Mouse (Mus musculus) MEL (cell line): Measurements from ENCODE around the gene Rffl. TPM values are rescaled to one million over a fixed set of nuclear protein-coding genes. Genes with fewer than 3 reads are reported as not detected.

Source experiments
- DNase-seq: peaks from one replicate; pipeline ENCODE4 v3.0.0; 2011; ENCODE audit warnings: low read depth, low spot score
- H3K27ac ChIP-seq: 2 replicates; pipeline ENCODE4 v1.5.1; 2012; ENCODE audit warnings: low read depth, mild to moderate bottlenecking, control low read depth, low read length, moderate library complexity; ENCODE audit not compliant: control insufficient read depth
- H3K27me3 ChIP-seq, 2 experiments: fragments of 150-350 bp in 1 of 2; sonication (generic) in 1 of 2; 2 replicates each; pipeline ENCODE4 v1.6.1; 2012; ENCODE audit warnings: low read length in 2 of 2, mild to moderate bottlenecking in 2 of 2, improper control_type of control experiment in 1 of 2, moderate library complexity in 1 of 2; ENCODE audit not compliant: insufficient read depth in 2 of 2, control insufficient read depth in 1 of 2
- H3K36me3 ChIP-seq, 2 experiments: 2 replicates each; pipeline ENCODE4 v1.6.1; 2012 to 2014; ENCODE audit warnings: low read length in 2 of 2, improper control_type of control experiment in 1 of 2, inconsistent platforms in 1 of 2, mild to moderate bottlenecking in 1 of 2; ENCODE audit not compliant: insufficient read depth in 2 of 2, control insufficient read depth in 1 of 2
- H3K4me1 ChIP-seq, 2 experiments: fragments of 150-350 bp in 1 of 2; sonication (generic) in 1 of 2; 2 replicates each; pipeline ENCODE4 v1.6.1; 2012; ENCODE audit warnings: low read length in 2 of 2, improper control_type of control experiment in 1 of 2, mild to moderate bottlenecking in 1 of 2; ENCODE audit not compliant: insufficient read depth in 2 of 2, control insufficient read depth in 1 of 2
- H3K4me3 ChIP-seq, 2 experiments: fragments of 150-350 bp in 1 of 2; sonication (generic) in 1 of 2; 2 replicates each; pipeline ENCODE4 v1.5.1; 2012; ENCODE audit warnings: low read depth in 2 of 2, low read length in 2 of 2, mild to moderate bottlenecking in 2 of 2, moderate library complexity in 2 of 2, control low read depth in 1 of 2, improper control_type of control experiment in 1 of 2; ENCODE audit not compliant: control insufficient read depth in 1 of 2, insufficient read depth in 1 of 2
- H3K79me2 ChIP-seq: 2 replicates; pipeline ENCODE4 v1.6.1; 2012; ENCODE audit warnings: mild to moderate bottlenecking, low read length, moderate library complexity; ENCODE audit not compliant: control insufficient read depth, poor library complexity, insufficient read depth
- H3K9ac ChIP-seq: 2 replicates; pipeline ENCODE4 v1.6.1; 2012; ENCODE audit warnings: low read depth, mild to moderate bottlenecking, control low read depth, low read length, moderate library complexity; ENCODE audit not compliant: control insufficient read depth, poor library complexity, severe bottlenecking
- H3K9me3 ChIP-seq: fragments of 150-350 bp; sonication (generic); replicated peaks from 2 replicates; pipeline ENCODE4 v1.6.1; 2012; ENCODE audit warnings: mild to moderate bottlenecking, low read length, improper control_type of control experiment, moderate library complexity; ENCODE audit not compliant: insufficient read depth
- BHLHE40 ChIP-seq: IDR thresholded peaks from 2 replicates; pipeline ENCODE4 v1.6.1; 2012; ENCODE audit warnings: low read depth, mild to moderate bottlenecking, inconsistent platforms, low read length, improper control_type of control experiment, borderline replicate concordance
- E2F4 ChIP-seq: IDR thresholded peaks from 2 replicates; pipeline ENCODE4 v1.6.1; 2011; ENCODE audit warnings: low read depth, low read length, improper control_type of control experiment, borderline replicate concordance
- EP300 ChIP-seq, 2 experiments: IDR thresholded peaks; 2 replicates each; pipeline ENCODE4 v1.6.1; 2011; ENCODE audit warnings: improper control_type of control experiment in 2 of 2, low read length in 2 of 2, low read depth in 1 of 2, mild to moderate bottlenecking in 1 of 2
- GABPA ChIP-seq: IDR thresholded peaks from 2 replicates; pipeline ENCODE4 v1.6.1; 2012; ENCODE audit warnings: low read depth, mild to moderate bottlenecking, inconsistent platforms, low read length, improper control_type of control experiment, moderate library complexity
- GATA1 ChIP-seq: IDR thresholded peaks from 2 replicates; pipeline ENCODE4 v1.6.1; 2011; ENCODE audit warnings: low read depth, low read length, improper control_type of control experiment
- HCFC1 ChIP-seq: IDR thresholded peaks from 2 replicates; pipeline ENCODE4 v1.6.1; 2012; ENCODE audit warnings: low read depth, mild to moderate bottlenecking, inconsistent platforms, low read length, improper control_type of control experiment, moderate library complexity
- JUND ChIP-seq: IDR thresholded peaks from 2 replicates; pipeline ENCODE4 v1.6.1; 2011; ENCODE audit warnings: low read depth, mild to moderate bottlenecking, improper control_type of control experiment, low read length
- MEF2A ChIP-seq: IDR thresholded peaks from 2 replicates; pipeline ENCODE4 v1.6.1; 2014; ENCODE audit warnings: low read depth, mild to moderate bottlenecking, inconsistent platforms, low read length, improper control_type of control experiment; ENCODE audit not compliant: poor library complexity, insufficient replicate concordance, severe bottlenecking; ENCODE audit errors: extremely low read depth
- MYB ChIP-seq: IDR thresholded peaks from 2 replicates; pipeline ENCODE4 v1.6.1; 2011; ENCODE audit warnings: mild to moderate bottlenecking, low read depth, low read length, improper control_type of control experiment
- POLR2A ChIP-seq, 2 experiments: IDR thresholded peaks; 2 replicates each; pipeline ENCODE4 v1.6.1; 2011 to 2012; ENCODE audit warnings: low read length in 2 of 2, mild to moderate bottlenecking in 2 of 2, control low read depth in 1 of 2, improper control_type of control experiment in 1 of 2, low read depth in 1 of 2, moderate library complexity in 1 of 2; ENCODE audit not compliant: control insufficient read depth in 1 of 2, insufficient read depth in 1 of 2, poor library complexity in 1 of 2
- POLR2AphosphoS2 ChIP-seq: IDR thresholded peaks from 2 replicates; pipeline ENCODE4 v1.6.1; 2011; ENCODE audit warnings: low read length, improper control_type of control experiment
- POLR2AphosphoS5 ChIP-seq: IDR thresholded peaks from 2 replicates; pipeline ENCODE4 v1.6.1; 2012; ENCODE audit warnings: low read depth, borderline replicate concordance, mild to moderate bottlenecking, inconsistent platforms, low read length, moderate library complexity, mixed read lengths
- RAD21 ChIP-seq: IDR thresholded peaks from 2 replicates; pipeline ENCODE4 v1.6.1; 2011; ENCODE audit warnings: mild to moderate bottlenecking, low read depth, low read length, improper control_type of control experiment
- SIN3A ChIP-seq: IDR thresholded peaks from 2 replicates; pipeline ENCODE4 v1.6.1; 2012; ENCODE audit warnings: low read length, improper control_type of control experiment, inconsistent platforms
- SMC3 ChIP-seq: IDR thresholded peaks from 2 replicates; pipeline ENCODE4 v1.6.1; 2011; ENCODE audit warnings: low read depth, low read length, improper control_type of control experiment
- TAL1 ChIP-seq: IDR thresholded peaks from 2 replicates; pipeline ENCODE4 v1.6.1; 2012; ENCODE audit warnings: mild to moderate bottlenecking, inconsistent platforms, low read length, moderate library complexity, mixed read lengths
- TCF12 ChIP-seq: IDR thresholded peaks from 2 replicates; pipeline ENCODE4 v1.6.1; 2014; ENCODE audit warnings: low read depth, mild to moderate bottlenecking, inconsistent platforms, low read length, improper control_type of control experiment, moderate library complexity
- ZC3H11A ChIP-seq: IDR thresholded peaks from 2 replicates; pipeline ENCODE4 v1.6.1; 2012; ENCODE audit warnings: low read depth, mild to moderate bottlenecking, inconsistent platforms, low read length, improper control_type of control experiment
- polyA plus RNA-seq, 2 experiments: library from polyadenylated mRNA; stranded (reverse) in 1 of 2; unstranded in 1 of 2; fragments of >175 nt in 1 of 2; fragments of >200 nt in 1 of 2; gene quantifications; 2 replicates each; pipeline versions ENCODE4 v1.2.1 to v1.2.4; 2012; ENCODE audit warnings: low replicate concordance in 2 of 2, low read depth in 1 of 2; ENCODE audit not compliant: insufficient read length in 2 of 2, insufficient read depth in 1 of 2, missing spikeins in 1 of 2
- total RNA-seq: library from RNA; depleted of rRNA; stranded (reverse); fragments of 300-350 nt; gene quantifications from 2 replicates; pipeline ENCODE4 v1.2.3, GENCODE M21; 2012

The Rffl gene
- total and polyA plus RNA-seq, 3 experiments: 15.2 to 17.8 TPM; not detected in 1

- TF ChIP-seq E2F4: no peak
- peak; percentile 68 for TF ChIP-seq GATA1
- TF ChIP-seq JUND: no peak
- no peak for TF ChIP-seq GABPA
- no peak for TF ChIP-seq POLR2AphosphoS5
- TF ChIP-seq BHLHE40: no peak
- TF ChIP-seq TCF12: no peak
- TF ChIP-seq TAL1: no peak
- TF ChIP-seq MEF2A: no peak
- TF ChIP-seq RAD21: no peak; the same call in none of the 2 replicates
- TF ChIP-seq EP300 (IDR thresholded peaks at IDR 0.05; ENCODE audit: low read depth in 1 of 2, low read length in 2 of 2): no peak
- TF ChIP-seq HCFC1: no peak
- peak; percentile 99 for TF ChIP-seq SMC3
- TF ChIP-seq ZC3H11A: peak; percentile 99
- TF ChIP-seq MYB: no peak
Observed at GRCm38 (mm10) chr11:82914711-82915352, 43.8 kb upstream of the Rffl start (continued).

- peaks cover 0 to 2% of the 10 kb centered on the region in 2 experiments; a peak in 1 of 4 replicates for H3K27me3 ChIP-seq
- peaks cover 2 to 14% of the 10 kb centered on the region in 2 experiments for H3K36me3 ChIP-seq
- H3K4me1 ChIP-seq: peaks cover 0 to 15% of the 10 kb centered on the region in 2 experiments; a peak in 3 of 4 replicates
- TF ChIP-seq TCF12: no peak
- TF ChIP-seq POLR2A (IDR thresholded peaks at IDR 0.05; ENCODE audit: control insufficient read depth in 1 of 2, insufficient read depth in 1 of 2, low read depth in 1 of 2, low read length in 2 of 2, poor library complexity in 1 of 2): no peak
- no peak for TF ChIP-seq RAD21
- no peak for TF ChIP-seq GABPA
- TF ChIP-seq SIN3A: no peak
- TF ChIP-seq POLR2AphosphoS5: no peak
- TF ChIP-seq POLR2AphosphoS2: no peak
- no peak for TF ChIP-seq JUND
- peaks cover 21% of the 10 kb centered on the region for H3K79me2 ChIP-seq
- H3K27ac ChIP-seq: no peak overlapping the region
- DNase-seq: no peak
- no peak overlapping the region for H3K4me3 ChIP-seq
- no peak overlapping the region for H3K9ac ChIP-seq
- H3K9me3 ChIP-seq: no peaks in the 10 kb centered on the region
Observed at GRCm38 (mm10) chr11:82910679-82911389, 39.8 kb upstream of the Rffl start.
